Mouse (Mus musculus): ENCODE measurements around the gene Prkar1b. TPM values are rescaled to one million over a fixed set of nuclear protein-coding genes. Genes with fewer than 3 reads are reported as not detected.

The Prkar1b gene
- polyA plus RNA-seq, 1 experiment from 2014 or later, result 14.4 TPM

GRCm38 (mm10) chr5:139077311-139078155 is 72.3 kb downstream of the Prkar1b start:
- DNase-seq (ENCODE audit: low spot score), result no peak

GRCm38 (mm10) chr5:139076450-139076849 is 73.4 kb downstream of the Prkar1b start:
- H3K4me3 ChIP-seq (ENCODE audit: low read depth, low read length), result no peak overlapping the region
- H3K36me3 ChIP-seq (ENCODE audit: insufficient read depth, low read length), result no peaks in the 10 kb centered on the region
- DNase-seq (ENCODE audit: low spot score) (no peak), ATAC-seq (no peak)
- no peak overlapping the region for H3K27ac ChIP-seq (ENCODE audit: low read length)
- H3K9ac ChIP-seq (replicated peaks; ENCODE audit: low read depth), result no peak overlapping the region
- H3K4me1 ChIP-seq (ENCODE audit: insufficient read depth, low read depth, low read length), result no peaks in the 10 kb centered on the region
- no peaks in the 10 kb centered on the region for H3K9me3 ChIP-seq (ENCODE audit: low read length)
- H3K27me3 ChIP-seq (replicated peaks; ENCODE audit: insufficient read depth, low read length), result no peaks in the 10 kb centered on the region
- no peak for TF ChIP-seq CTCF (IDR thresholded peaks at IDR 0.05)
- no peak for TF ChIP-seq EP300 (IDR thresholded peaks at IDR 0.05)
- 78% methylated on average over 7 of the region's 7 CpGs for WGBS
- H3K4me2 ChIP-seq (replicated peaks; ENCODE audit: low read depth, low read length), result no peak overlapping the region

More at GRCm38 (mm10) chr5:139077311-139078155, 72.3 kb downstream of the Prkar1b start:
- Histone ChIP-seq H3K27ac (ENCODE audit: low read length) (no peak overlapping the region), H3K36me3 (ENCODE audit: insufficient read depth, low read length) (no peaks in the 10 kb centered on the region), H3K27me3 (replicated peaks; ENCODE audit: insufficient read depth, low read length) (no peaks in the 10 kb centered on the region), H3K4me1 (ENCODE audit: insufficient read depth, low read depth, low read length) (no peaks in the 10 kb centered on the region), H3K4me3 (ENCODE audit: low read depth, low read length) (no peak overlapping the region), H3K9me3 (ENCODE audit: low read length) (no peaks in the 10 kb centered on the region), H3K9ac (replicated peaks; ENCODE audit: low read depth) (no peak overlapping the region), H3K4me2 (replicated peaks; ENCODE audit: low read depth, low read length) (no peak overlapping the region)
- 51% methylated on average over 11 of the region's 11 CpGs for WGBS
- ATAC-seq, result no peak
- TF ChIP-seq CTCF (IDR thresholded peaks at IDR 0.05) (no peak), EP300 (IDR thresholded peaks at IDR 0.05) (no peak)

- Histone ChIP-seq H3K9ac (replicated peaks; ENCODE audit: low read depth) (no peak overlapping the region), H3K9me3 (ENCODE audit: low read length) (no peaks in the 10 kb centered on the region), H3K27me3 (replicated peaks; ENCODE audit: insufficient read depth, low read length) (no peaks in the 10 kb centered on the region), H3K4me2 (replicated peaks; ENCODE audit: low read depth, low read length) (no peak overlapping the region), H3K4me1 (ENCODE audit: insufficient read depth, low read depth, low read length) (no peaks in the 10 kb centered on the region), H3K27ac (ENCODE audit: low read length) (no peak overlapping the region), H3K36me3 (ENCODE audit: insufficient read depth, low read length) (no peaks in the 10 kb centered on the region), H3K4me3 (ENCODE audit: low read depth, low read length) (no peak overlapping the region)
- TF ChIP-seq CTCF (IDR thresholded peaks at IDR 0.05), result no peak
- WGBS, result 13% methylated on average over 8 of the region's 9 CpGs
- 0 out of 2 replicates have a peak, but pooled peaks have one; percentile 5 for ATAC-seq
- no peak for DNase-seq (ENCODE audit: low spot score)
Observed at GRCm38 (mm10) chr5:139075791-139076190, 74.0 kb downstream of the Prkar1b start.

GRCm38 (mm10) chr5:139075125-139075524 is 74.7 kb downstream of the Prkar1b start:
- no peak overlapping the region for H3K27ac ChIP-seq (ENCODE audit: low read length)

GRCm38 (mm10) chr5:139073977-139074376 is 75.8 kb downstream of the Prkar1b start:
- Histone ChIP-seq H3K36me3 (ENCODE audit: insufficient read depth, low read length) (no peaks in the 10 kb centered on the region), H3K4me2 (replicated peaks; ENCODE audit: low read depth, low read length) (no peak overlapping the region), H3K9me3 (ENCODE audit: low read length) (no peaks in the 10 kb centered on the region), H3K4me3 (ENCODE audit: low read depth, low read length) (no peak overlapping the region), H3K9ac (replicated peaks; ENCODE audit: low read depth) (no peak overlapping the region), H3K27me3 (replicated peaks; ENCODE audit: insufficient read depth, low read length) (no peaks in the 10 kb centered on the region), H3K4me1 (ENCODE audit: insufficient read depth, low read depth, low read length) (no peaks in the 10 kb centered on the region), H3K27ac (ENCODE audit: low read length) (no peak overlapping the region)
- DNase-seq (ENCODE audit: low spot score) (no peak), ATAC-seq (no peak)
- TF ChIP-seq CTCF (IDR thresholded peaks at IDR 0.05), result no peak
- no peak for TF ChIP-seq EP300 (IDR thresholded peaks at IDR 0.05)
- 82% methylated on average over 7 of the region's 7 CpGs for WGBS

More at GRCm38 (mm10) chr5:139075125-139075524, 74.7 kb downstream of the Prkar1b start:
- no peak for TF ChIP-seq EP300 (IDR thresholded peaks at IDR 0.05)
- TF ChIP-seq CTCF (IDR thresholded peaks at IDR 0.05), result peak; percentile 81
- peak; percentile 68 for ATAC-seq
- no peak overlapping the region for H3K4me3 ChIP-seq (ENCODE audit: low read depth, low read length)
- H3K27me3 ChIP-seq (replicated peaks; ENCODE audit: insufficient read depth, low read length), result no peaks in the 10 kb centered on the region
- no peak overlapping the region for H3K4me2 ChIP-seq (replicated peaks; ENCODE audit: low read depth, low read length)
- H3K9ac ChIP-seq (replicated peaks; ENCODE audit: low read depth), result no peak overlapping the region
- no peaks in the 10 kb centered on the region for H3K4me1 ChIP-seq (ENCODE audit: insufficient read depth, low read depth, low read length)
- 26% methylated on average over 3 of the region's 3 CpGs for WGBS
- no peaks in the 10 kb centered on the region for H3K9me3 ChIP-seq (ENCODE audit: low read length)
- H3K36me3 ChIP-seq (ENCODE audit: insufficient read depth, low read length), result no peaks in the 10 kb centered on the region
- DNase-seq (ENCODE audit: low spot score), result peak; percentile 71

GRCm38 (mm10) chr5:139072866-139073265 is 76.9 kb downstream of the Prkar1b start:
- Histone ChIP-seq H3K27me3 (replicated peaks; ENCODE audit: insufficient read depth, low read length) (no peaks in the 10 kb centered on the region), H3K9me3 (ENCODE audit: low read length) (no peaks in the 10 kb centered on the region), H3K36me3 (ENCODE audit: insufficient read depth, low read length) (no peaks in the 10 kb centered on the region), H3K4me2 (replicated peaks; ENCODE audit: low read depth, low read length) (no peak overlapping the region), H3K4me3 (ENCODE audit: low read depth, low read length) (no peak overlapping the region), H3K9ac (replicated peaks; ENCODE audit: low read depth) (no peak overlapping the region), H3K27ac (ENCODE audit: low read length) (no peak overlapping the region), H3K4me1 (ENCODE audit: insufficient read depth, low read depth, low read length) (no peaks in the 10 kb centered on the region)
- no peak for ATAC-seq
- WGBS, result 87% methylated on average over 5 of the region's 5 CpGs
- TF ChIP-seq CTCF (IDR thresholded peaks at IDR 0.05) (no peak), EP300 (IDR thresholded peaks at IDR 0.05) (no peak)
- no peak for DNase-seq (ENCODE audit: low spot score)

All from lung, postnatal 0 days (tissue).